Mouse (Mus musculus): Measurements from ENCODE around the gene Zfp941.
"Not testable (repeated sequence)": the region's sequence is repeated elsewhere in the genome, so short reads cannot be mapped to it uniquely, and the experiment has no call there.

Zfp941 gene

GRCm38 (mm10) chr7:140780548-140780947 lies 41.4 kb downstream of the Zfp941 start:
- DNase-seq (ENCODE audit: low read depth, low spot score): no peak

DNA sequence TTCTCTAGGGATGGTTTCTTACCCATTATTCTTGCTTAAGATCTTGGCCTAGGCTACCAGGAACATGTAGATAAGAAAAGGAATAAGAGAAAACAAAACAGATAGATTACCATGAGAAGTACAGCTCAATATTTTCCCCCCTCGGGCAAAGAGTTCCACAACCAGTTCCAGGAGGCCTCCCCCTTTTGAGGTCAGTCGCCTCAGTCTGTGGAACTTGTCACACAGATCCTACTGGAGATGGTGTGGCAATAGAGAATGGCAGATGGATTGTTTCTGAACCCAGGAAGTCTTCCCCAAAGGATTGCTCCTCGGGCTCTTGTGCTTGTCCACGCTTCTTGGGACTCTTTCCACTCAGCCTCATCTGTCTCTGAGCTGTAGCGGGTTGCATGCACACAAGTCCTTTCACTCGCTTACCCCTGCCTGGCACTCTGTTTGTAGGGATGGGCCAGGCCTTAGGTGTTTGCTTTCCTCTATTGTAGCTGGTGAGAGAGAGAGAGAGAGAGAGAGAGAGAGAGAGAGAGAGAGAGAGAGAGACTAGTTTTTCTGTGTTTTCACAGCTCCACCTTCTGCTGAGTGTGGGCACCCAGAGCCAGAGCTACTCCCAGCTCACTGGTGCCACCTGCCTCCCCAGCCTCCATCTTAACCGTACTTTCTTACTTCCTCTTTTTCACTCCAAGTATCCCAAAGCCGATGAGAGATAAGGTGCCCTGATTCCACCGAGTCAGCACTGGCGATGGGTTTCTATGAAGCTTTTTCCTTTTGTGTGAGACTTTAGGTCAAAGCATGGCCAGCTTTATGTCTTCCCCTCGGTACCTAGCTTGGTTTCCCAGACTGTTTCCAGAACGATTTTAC lies 55.9 kb downstream of the Zfp941 start:
- peak; percentile 22 for DNase-seq (ENCODE audit: low read depth, low spot score)

GRCm38 (mm10) chr7:140765391-140765790 lies 56.6 kb downstream of the Zfp941 start:
- not testable (repeated sequence) for DNase-seq (ENCODE audit: low read depth, low spot score)

DNA sequence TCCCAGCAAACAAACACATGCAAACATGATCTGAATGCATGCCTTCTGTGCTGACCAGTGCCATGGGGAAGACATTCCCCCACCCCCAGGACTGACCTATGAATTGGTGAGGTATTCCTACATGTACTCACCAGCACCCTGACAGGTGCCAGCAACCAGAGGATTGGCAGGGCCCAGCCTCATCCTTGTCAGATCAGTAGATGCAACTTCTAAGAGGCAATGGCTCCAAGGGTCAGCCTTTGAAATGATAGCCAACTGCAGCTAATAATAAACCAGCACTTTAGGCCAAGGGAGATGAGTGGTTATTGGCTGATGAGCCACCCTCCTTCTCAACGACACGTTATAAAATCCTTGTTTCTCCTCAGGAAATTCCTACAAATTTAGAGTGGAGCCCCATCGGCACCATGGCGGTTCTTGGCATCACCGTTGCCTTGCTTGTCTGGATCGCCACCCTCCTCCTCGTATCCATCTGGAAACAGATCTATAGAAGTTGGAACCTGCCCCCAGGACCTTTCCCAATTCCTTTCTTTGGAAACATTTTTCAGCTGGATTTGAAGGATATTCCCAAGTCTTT lies 58.4 kb downstream of the Zfp941 start, which contains the start of gene Cyp2e1:
Gene Cyp2e1, plus strand, starts transcription at position 293 of the 574 bp plus-strand sequence.
- no peak for DNase-seq (ENCODE audit: low read depth, low spot score)

GRCm38 (mm10) chr7:140760647-140761046 lies 61.3 kb downstream of the Zfp941 start:
- DNase-seq (ENCODE audit: low read depth, low spot score): no peak
